Mouse (Mus musculus) cortical plate, adult 2 months (tissue): ENCODE measurements at regions not wholly inside any gene's neighbourhood (a gene's known extent, or its start where the extent isn't known, plus 50 kb on each side); places are given as distances from the start of the nearest gene placed in this dataset.

ENCODE experiments used
- CTCF ChIP-seq: fragments of 200-500 bp; IDR thresholded peaks from 2 replicates; pipeline ENCODE4 v1.5.1; 2011; ENCODE audit warnings: mild to moderate bottlenecking, control low read depth, low read length; ENCODE audit not compliant: insufficient read depth; ENCODE audit errors: extremely low read depth
- POLR2A ChIP-seq: fragments of 200-500 bp; IDR thresholded peaks from 2 replicates; pipeline ENCODE4 v1.6.1; 2011; ENCODE audit warnings: mild to moderate bottlenecking, low read length, control low read depth; ENCODE audit not compliant: insufficient read depth; ENCODE audit errors: extremely low read depth

- TF ChIP-seq POLR2A (no peak), CTCF (no peak)
Measured at GRCm38 (mm10) chr12:45585763-45586162, 511.3 kb upstream of the Stxbp6 start.
